Mouse (Mus musculus) liver, adult 10 weeks (tissue): Measurements from ENCODE around the gene Klhl35. TPM values are rescaled to one million over a fixed set of nuclear protein-coding genes. Genes with fewer than 3 reads are reported as not detected.

Experiments
- polyA plus RNA-seq: library from polyadenylated mRNA; stranded (reverse); fragments of 350-450 nt; fragmentation: Illumina TruSeq; extraction: RNeasy Lipid Tissue Mini Kit (QIAGEN cat#74804); gene quantifications from one replicate; pipeline ENCODE4 v1.2.3, GENCODE M21; 2014; ENCODE audit warnings: low read depth, low replicate concordance

Gene Klhl35
- not detected for polyA plus RNA-seq

GRCm38 (mm10) chr7:99465811-99466210 is at the start of gene Klhl35:
Gene Klhl35 (plus strand): TSS chr7:99466004.

GRCm38 (mm10) chr7:99483271-99483923 is 17.6 kb downstream of the Klhl35 start, which contains the start of gene Rps3:
Gene Rps3 (minus strand): TSS chr7:99483738.

Other genes starting within 250 kb of the Klhl35 start
- gene Mogat2, start 227.4 kb upstream of the Klhl35 start, polyA plus RNA-seq, result not detected
- gene Map6, start 198.6 kb upstream of the Klhl35 start, polyA plus RNA-seq, result not detected
- gene Serpinh1, start 112.8 kb upstream of the Klhl35 start, polyA plus RNA-seq, result 3.9 TPM
- gene Gdpd5, start 84.6 kb upstream of the Klhl35 start, polyA plus RNA-seq, result not detected
- gene Rps3, start 17.7 kb downstream of the Klhl35 start, polyA plus RNA-seq, result 340 TPM
- gene Arrb1, start 69.5 kb downstream of the Klhl35 start, polyA plus RNA-seq, result 1.8 TPM
- 4.2 TPM for gene Tpbgl, start 161.1 kb downstream of the Klhl35 start, polyA plus RNA-seq
- 54.1 TPM for gene Slco2b1, start 245.3 kb downstream of the Klhl35 start, polyA plus RNA-seq